Mouse (Mus musculus) right cerebral cortex, adult 18-20 months (tissue): ENCODE measurements around the gene Trpm6.

ENCODE experiments used
- DNase-seq: peaks from one replicate; pipeline ENCODE4 v3.0.0; 2022; ENCODE audit warnings: mixed read lengths

Trpm6 gene

GRCm38 (mm10) chr19:18890216-18890615 is 140.4 kb downstream of the Trpm6 start:
- no peak for DNase-seq

- no peak for DNase-seq
Observed at GRCm38 (mm10) chr19:18898238-18898637, 148.5 kb downstream of the Trpm6 start.

GRCm38 (mm10) chr19:18902041-18902693 is 152.4 kb downstream of the Trpm6 start:
- no peak for DNase-seq

GRCm38 (mm10) chr19:18902694-18903067 is 152.9 kb downstream of the Trpm6 start:
- no peak for DNase-seq

GRCm38 (mm10) chr19:18905511-18905910 is 155.7 kb downstream of the Trpm6 start:
- no peak for DNase-seq

- DNase-seq = no peak
Observed at GRCm38 (mm10) chr19:18909641-18910040, 159.9 kb downstream of the Trpm6 start.

GRCm38 (mm10) chr19:18911755-18912340 is 162.1 kb downstream of the Trpm6 start:
- DNase-seq = no peak

GRCm38 (mm10) chr19:18941391-18941790 is 191.6 kb downstream of the Trpm6 start:
- DNase-seq = no peak
